Mouse (Mus musculus): Measurements from ENCODE around the gene Bud31. TPM values are rescaled to one million over a fixed set of nuclear protein-coding genes. Genes with fewer than 3 reads are reported as not detected.

The Bud31 gene
- polyA plus RNA-seq, 1 experiment from 2014 or later, result 243 TPM

DNA sequence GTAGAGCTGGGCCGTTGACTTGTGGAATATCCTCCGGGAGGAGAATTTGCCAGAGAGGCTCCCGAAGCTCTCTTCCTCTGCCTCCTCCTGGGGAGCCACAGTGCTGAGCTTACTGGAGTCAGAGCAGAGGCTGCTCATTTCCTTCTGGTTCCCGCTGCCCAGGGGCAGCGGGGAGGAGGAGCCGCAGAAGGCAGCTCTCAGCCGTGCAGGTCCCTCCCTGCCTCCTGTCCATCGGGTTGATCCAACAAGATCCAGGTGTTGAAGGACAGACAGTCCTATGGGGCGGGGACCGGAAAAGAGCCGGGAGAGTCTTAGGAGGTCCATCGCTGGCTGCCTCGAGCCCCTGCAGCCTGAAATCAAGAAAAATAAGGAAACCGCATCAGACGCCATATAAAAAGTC is 25.0 kb downstream of the Bud31 start:
- H3K4me3 ChIP-seq (ENCODE audit: low read depth, low read length), result peak overlapping the region; percentile 14; the same call in 1 of the 2 replicates
- no peak for ATAC-seq (replicated peaks; ENCODE audit: low FRiP score)
- 91% methylated on average over 15 of the region's 15 CpGs for WGBS

DNA sequence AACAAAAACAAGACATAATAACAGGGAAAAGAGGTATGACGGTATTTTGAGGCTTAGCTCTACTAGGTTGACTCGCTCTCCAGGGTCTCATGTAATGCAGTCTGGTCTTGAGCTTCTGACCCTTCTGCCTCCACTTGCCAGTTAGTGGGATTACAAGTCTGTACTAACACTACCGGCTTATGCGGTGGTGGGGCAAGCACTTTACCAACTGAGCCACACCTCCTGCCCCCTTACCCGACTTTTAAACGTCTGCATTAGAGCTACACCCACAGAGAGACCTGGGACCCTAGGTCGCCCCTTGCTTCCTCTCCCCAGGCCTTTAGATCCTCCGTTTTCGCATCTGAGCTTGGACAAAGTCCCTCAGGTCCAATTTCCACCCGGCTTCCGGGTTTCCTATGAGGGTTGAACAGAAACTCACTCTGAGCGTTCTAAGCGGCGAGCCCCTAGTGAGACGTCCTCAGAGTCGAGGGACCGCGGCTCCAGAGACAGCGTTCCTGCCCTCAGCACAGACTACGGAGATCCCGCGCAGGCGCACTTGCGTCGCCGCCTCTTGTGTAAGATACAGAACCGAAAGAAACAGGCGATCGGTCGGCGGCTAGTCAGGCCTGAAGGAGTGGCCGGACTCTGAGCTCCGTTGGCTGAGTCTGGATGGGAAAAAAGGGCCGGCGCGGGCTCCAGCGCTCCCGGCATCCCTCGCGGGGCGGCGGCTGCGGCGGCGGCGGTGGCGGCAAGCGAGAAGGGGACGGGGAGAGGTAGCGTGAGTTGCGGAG is 26.6 kb downstream of the Bud31 start, which contains the start of the genes Ptcd1 and Cpsf4:
Gene Ptcd1 (minus strand): TSS at position 573 of the 770 bp plus-strand sequence.
Gene Cpsf4 (plus strand): TSS at position 678 of the 770 bp plus-strand sequence.
- peak; percentile 95 for ATAC-seq (replicated peaks; ENCODE audit: low FRiP score)
- peak; percentile 98 for DNase-seq (ENCODE audit: low spot score)
- peaks cover 29% of the 10 kb centered on the region; the same call in 1 of the 2 replicates for H3K36me3 ChIP-seq (ENCODE audit: control insufficient read depth, insufficient read depth, low read length)
- H3K4me2 ChIP-seq, result peak within 1 kb of the TSS; percentile 88
- H3K4me3 ChIP-seq (ENCODE audit: low read depth, low read length), result peak within 1 kb of the TSS; percentile 99
- peak within 1 kb of the TSS; percentile 88 for H3K27ac ChIP-seq (ENCODE audit: low read depth, low read length)
- no peaks in the 10 kb centered on the region for H3K9me3 ChIP-seq (ENCODE audit: control insufficient read depth, low read length)
- H3K27me3 ChIP-seq (replicated peaks; ENCODE audit: control insufficient read depth, insufficient read depth, low read length), result no peaks in the 10 kb centered on the region
- peaks cover 13% of the 10 kb centered on the region for H3K4me1 ChIP-seq (replicated peaks; ENCODE audit: control insufficient read depth, insufficient read depth, low read length)
- WGBS, result 1% methylated on average over 51 of the region's 51 CpGs
- H3K9ac ChIP-seq (ENCODE audit: low read depth, low read length), result peak within 1 kb of the TSS; percentile 99

More for the DNA sequence above, 25.0 kb downstream of the Bud31 start:
- no peaks in the 10 kb centered on the region for H3K9me3 ChIP-seq (ENCODE audit: control insufficient read depth, low read length)
- no peaks in the 10 kb centered on the region for H3K27me3 ChIP-seq (replicated peaks; ENCODE audit: control insufficient read depth, insufficient read depth, low read length)
- H3K4me1 ChIP-seq (replicated peaks; ENCODE audit: control insufficient read depth, insufficient read depth, low read length), result peaks cover 13% of the 10 kb centered on the region
- no peak overlapping the region for H3K27ac ChIP-seq (ENCODE audit: low read depth, low read length)
- peak overlapping the region; percentile 88; the same call in 1 of the 2 replicates for H3K4me2 ChIP-seq
- H3K9ac ChIP-seq (ENCODE audit: low read depth, low read length), result no peak overlapping the region
- no peak for DNase-seq (ENCODE audit: low spot score)
- peaks cover 25% of the 10 kb centered on the region for H3K36me3 ChIP-seq (ENCODE audit: control insufficient read depth, insufficient read depth, low read length)

DNA sequence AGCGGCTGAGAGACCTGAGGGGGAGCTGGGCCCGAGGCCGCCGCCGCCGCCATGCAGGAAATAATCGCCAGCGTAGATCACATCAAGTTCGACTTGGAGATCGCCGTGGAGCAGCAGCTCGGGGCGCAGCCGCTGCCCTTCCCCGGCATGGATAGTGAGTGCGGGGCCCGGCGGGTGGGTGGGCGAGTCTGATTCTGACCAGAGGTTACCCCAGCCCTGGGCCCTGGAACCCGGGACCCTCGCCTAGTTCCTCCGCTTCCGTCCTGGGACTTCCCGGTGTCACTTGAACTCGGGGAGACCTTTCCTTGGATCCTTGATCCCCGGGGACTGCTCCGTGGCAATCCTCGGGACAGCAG is 27.1 kb downstream of the Bud31 start:
- no peaks in the 10 kb centered on the region for H3K9me3 ChIP-seq (ENCODE audit: control insufficient read depth, low read length)
- DNase-seq (ENCODE audit: low spot score) (no peak), ATAC-seq (replicated peaks; ENCODE audit: low FRiP score) (peak; percentile 30; the same call in 1 of the 2 replicates)
- H3K4me3 ChIP-seq (ENCODE audit: low read depth, low read length), result peak overlapping the region; percentile 99
- H3K27me3 ChIP-seq (replicated peaks; ENCODE audit: control insufficient read depth, insufficient read depth, low read length), result no peaks in the 10 kb centered on the region
- WGBS, result under 1% methylated on average over 26 of the region's 28 CpGs
- H3K4me1 ChIP-seq (replicated peaks; ENCODE audit: control insufficient read depth, insufficient read depth, low read length), result peaks cover 13% of the 10 kb centered on the region
- H3K27ac ChIP-seq (ENCODE audit: low read depth, low read length), result peak overlapping the region; percentile 88
- H3K4me2 ChIP-seq, result peak overlapping the region; percentile 75
- H3K36me3 ChIP-seq (ENCODE audit: control insufficient read depth, insufficient read depth, low read length), result peaks cover 34% of the 10 kb centered on the region; the same call in 1 of the 2 replicates
- H3K9ac ChIP-seq (ENCODE audit: low read depth, low read length), result peak overlapping the region; percentile 99

DNA sequence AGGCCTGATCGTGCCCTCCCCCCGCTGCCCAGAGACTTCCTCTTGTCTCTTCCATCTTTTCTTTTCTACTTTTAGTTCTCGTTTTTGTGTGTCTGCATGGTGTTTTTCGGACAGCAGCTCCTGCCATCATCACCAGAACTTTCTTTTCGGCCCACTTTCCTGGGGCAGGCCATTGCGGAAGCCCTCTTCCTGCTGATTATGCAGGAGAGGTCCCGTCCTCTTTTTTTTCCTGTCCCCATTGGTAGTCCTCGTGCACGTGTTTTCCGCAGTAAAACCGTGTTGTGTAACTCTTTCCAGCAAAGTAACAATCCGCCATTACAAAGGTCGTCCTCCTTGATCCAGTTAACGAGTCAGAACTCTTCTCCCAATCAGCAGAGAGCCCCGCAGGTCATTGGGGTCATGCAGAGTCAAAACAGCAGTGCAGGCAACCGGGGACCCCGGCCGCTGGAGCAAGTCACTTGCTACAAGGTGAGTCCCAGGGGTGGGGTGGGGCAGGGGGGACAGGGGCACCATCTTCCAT is 38.4 kb downstream of the Bud31 start:
- Histone ChIP-seq H3K4me3 (ENCODE audit: low read depth, low read length) (no peak overlapping the region), H3K4me1 (replicated peaks; ENCODE audit: control insufficient read depth, insufficient read depth, low read length) (no peaks in the 10 kb centered on the region), H3K27ac (ENCODE audit: low read depth, low read length) (0 out of 2 replicates have a peak overlapping the region, but pooled peaks have one; percentile 9), H3K9ac (ENCODE audit: low read depth, low read length) (no peak overlapping the region), H3K9me3 (ENCODE audit: control insufficient read depth, low read length) (no peaks in the 10 kb centered on the region), H3K4me2 (no peak overlapping the region), H3K27me3 (replicated peaks; ENCODE audit: control insufficient read depth, insufficient read depth, low read length) (no peaks in the 10 kb centered on the region), H3K36me3 (ENCODE audit: control insufficient read depth, insufficient read depth, low read length) (peaks cover 75% of the 10 kb centered on the region)
- WGBS, result 78% methylated on average over 18 of the region's 18 CpGs
- no peak; the same call in 1 of the 2 replicates for ATAC-seq (replicated peaks; ENCODE audit: low FRiP score)
- no peak for DNase-seq (ENCODE audit: low spot score)

DNA sequence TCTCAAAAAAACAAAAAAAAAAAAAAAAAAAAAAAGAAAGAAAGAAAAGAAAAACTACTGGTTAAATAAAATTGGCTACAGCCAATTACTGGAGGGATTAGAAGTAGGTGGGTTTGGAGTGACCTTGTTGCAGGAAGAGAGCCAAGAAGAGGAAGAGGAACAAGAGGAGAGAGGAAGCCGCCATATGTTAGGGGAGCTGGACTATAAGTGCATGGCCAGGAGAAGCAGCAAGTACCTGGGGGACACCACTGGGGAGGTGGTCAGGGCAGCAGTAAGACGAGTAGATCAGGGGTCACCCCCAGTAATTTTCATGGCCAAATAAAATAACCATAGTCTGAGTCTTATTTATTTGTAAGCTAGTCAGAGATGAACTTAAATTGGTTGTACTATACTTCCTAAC is 45.1 kb downstream of the Bud31 start:
- Histone ChIP-seq H3K4me3 (ENCODE audit: low read depth, low read length) (no peak overlapping the region), H3K27me3 (replicated peaks; ENCODE audit: control insufficient read depth, insufficient read depth, low read length) (no peaks in the 10 kb centered on the region), H3K27ac (ENCODE audit: low read depth, low read length) (no peak overlapping the region), H3K36me3 (ENCODE audit: control insufficient read depth, insufficient read depth, low read length) (peaks cover 57% of the 10 kb centered on the region), H3K9me3 (ENCODE audit: control insufficient read depth, low read length) (no peaks in the 10 kb centered on the region), H3K4me2 (no peak overlapping the region), H3K9ac (ENCODE audit: low read depth, low read length) (no peak overlapping the region), H3K4me1 (replicated peaks; ENCODE audit: control insufficient read depth, insufficient read depth, low read length) (peaks cover 15% of the 10 kb centered on the region)
- DNase-seq (ENCODE audit: low spot score) (no peak), ATAC-seq (replicated peaks; ENCODE audit: low FRiP score) (no peak)
- 80% methylated on average over 2 of the region's 2 CpGs for WGBS

DNA sequence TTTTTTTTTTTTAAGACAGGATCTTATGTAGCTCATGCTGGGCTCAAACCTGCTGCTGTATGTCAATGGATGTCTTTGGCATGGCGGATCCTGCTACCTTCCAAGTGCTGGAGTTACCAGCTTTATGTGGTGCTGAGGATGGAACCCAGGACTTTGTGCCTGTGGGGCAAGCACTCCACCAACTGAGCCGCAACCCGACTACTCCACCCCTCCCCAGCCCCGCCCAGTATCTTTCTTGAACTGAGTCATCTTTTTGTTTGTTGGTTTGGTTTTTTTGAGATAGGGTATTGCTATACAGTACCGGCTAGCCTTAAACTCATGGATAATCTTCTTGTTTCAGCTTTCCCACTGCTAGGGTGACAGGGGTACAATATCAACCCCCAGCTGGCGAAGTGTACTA is 49.3 kb downstream of the Bud31 start:
- ATAC-seq (replicated peaks; ENCODE audit: low FRiP score), result peak; percentile 46

DNA sequence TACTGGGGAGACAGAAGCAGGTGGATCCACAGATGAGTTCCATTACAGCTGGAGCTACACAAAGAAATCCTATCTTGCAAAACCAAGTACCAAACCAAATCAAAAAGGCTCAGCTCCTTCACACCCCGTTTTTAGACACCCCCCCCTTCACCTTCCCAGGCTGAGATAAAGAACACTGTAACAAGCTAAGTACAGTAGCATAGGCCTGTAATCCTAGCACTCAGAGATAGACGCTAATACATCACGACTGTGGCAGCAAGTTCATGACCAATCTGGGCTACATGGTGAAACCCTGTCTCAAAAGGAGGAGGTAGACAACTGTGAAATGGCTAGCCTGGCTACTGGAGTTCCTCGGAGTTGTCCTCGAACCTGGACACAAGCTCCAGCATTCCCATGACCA is 50.2 kb downstream of the Bud31 start:
- peaks cover 27% of the 10 kb centered on the region; the same call in 1 of the 2 replicates for H3K36me3 ChIP-seq (ENCODE audit: control insufficient read depth, insufficient read depth, low read length)
- H3K4me2 ChIP-seq, result peak overlapping the region; percentile 97
- H3K27ac ChIP-seq (ENCODE audit: low read depth, low read length), result no peak overlapping the region
- no peaks in the 10 kb centered on the region for H3K27me3 ChIP-seq (replicated peaks; ENCODE audit: control insufficient read depth, insufficient read depth, low read length)
- ATAC-seq (replicated peaks; ENCODE audit: low FRiP score) (peak; percentile 42), DNase-seq (ENCODE audit: low spot score) (no peak)
- H3K4me1 ChIP-seq (replicated peaks; ENCODE audit: control insufficient read depth, insufficient read depth, low read length), result peaks cover 19% of the 10 kb centered on the region
- H3K9me3 ChIP-seq (ENCODE audit: control insufficient read depth, low read length), result no peaks in the 10 kb centered on the region
- peak overlapping the region; percentile 78 for H3K9ac ChIP-seq (ENCODE audit: low read depth, low read length)
- 26% methylated on average over 5 of the region's 5 CpGs for whole genome bisulfite sequencing
- H3K4me3 ChIP-seq (ENCODE audit: low read depth, low read length), result peak overlapping the region; percentile 78

More for the DNA sequence above, 49.3 kb downstream of the Bud31 start:
- DNase-seq (ENCODE audit: low spot score), result no peak
- H3K4me2 ChIP-seq, result peak overlapping the region; percentile 97
- peak overlapping the region; percentile 40; the same call in 1 of the 2 replicates for H3K27ac ChIP-seq (ENCODE audit: low read depth, low read length)
- H3K36me3 ChIP-seq (ENCODE audit: control insufficient read depth, insufficient read depth, low read length), result peaks cover 29% of the 10 kb centered on the region
- H3K4me1 ChIP-seq (replicated peaks; ENCODE audit: control insufficient read depth, insufficient read depth, low read length), result peaks cover 19% of the 10 kb centered on the region
- H3K9ac ChIP-seq (ENCODE audit: low read depth, low read length), result no peak overlapping the region
- no peaks in the 10 kb centered on the region for H3K27me3 ChIP-seq (replicated peaks; ENCODE audit: control insufficient read depth, insufficient read depth, low read length)
- peak overlapping the region; percentile 78 for H3K4me3 ChIP-seq (ENCODE audit: low read depth, low read length)
- WGBS, result 65% methylated on average over 6 of the region's 6 CpGs
- no peaks in the 10 kb centered on the region for H3K9me3 ChIP-seq (ENCODE audit: control insufficient read depth, low read length)

DNA sequence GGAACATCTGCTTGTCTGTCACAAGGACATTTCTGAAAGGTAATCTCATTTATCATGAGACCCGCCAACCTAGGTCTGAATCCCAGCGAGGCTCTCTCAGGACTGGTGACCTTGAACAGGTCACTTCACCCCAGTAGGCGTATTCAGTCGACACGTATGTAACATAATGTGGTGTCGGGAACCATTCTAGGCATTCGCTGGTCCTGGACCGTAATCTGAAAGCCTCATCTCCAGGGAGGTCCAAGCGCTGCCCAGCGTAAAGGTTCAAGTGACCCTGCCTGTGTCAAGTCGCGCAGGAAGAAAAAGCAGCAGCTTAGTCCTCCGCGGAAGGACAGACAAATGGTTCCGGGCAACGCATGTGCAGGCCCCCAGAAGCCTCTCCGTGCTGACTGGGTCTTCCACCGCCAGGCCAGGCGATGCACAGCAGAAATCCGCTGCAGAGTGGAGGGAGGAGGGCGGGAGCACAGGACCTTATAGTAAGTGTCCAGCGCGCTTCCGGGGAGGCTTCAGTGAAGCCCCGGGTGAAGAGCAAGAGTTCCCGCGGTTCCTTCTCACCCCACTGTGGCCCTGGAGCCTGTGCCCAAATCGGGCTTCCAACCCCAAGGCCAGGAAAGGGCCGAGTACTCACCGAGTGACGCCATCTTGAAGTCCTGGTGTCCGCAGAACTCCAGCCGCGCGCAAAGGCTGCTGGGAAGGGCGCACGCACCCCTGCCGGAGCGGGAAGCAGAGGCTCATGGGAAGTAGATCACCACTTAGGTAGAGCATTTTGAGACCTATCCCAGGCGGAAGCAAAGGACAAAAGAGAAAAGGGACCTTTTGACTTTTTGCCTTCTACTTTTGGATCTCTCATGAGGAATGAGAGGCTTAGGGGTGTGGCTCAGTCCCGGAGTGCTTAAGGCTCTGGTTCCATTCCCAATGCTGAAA is 51.0 kb downstream of the Bud31 start:
- DNase-seq (ENCODE audit: low spot score), result peak; percentile 86
- Histone ChIP-seq H3K9ac (ENCODE audit: low read depth, low read length) (peak overlapping the region; percentile 78), H3K9me3 (ENCODE audit: control insufficient read depth, low read length) (no peaks in the 10 kb centered on the region), H3K4me2 (peak overlapping the region; percentile 97), H3K4me1 (replicated peaks; ENCODE audit: control insufficient read depth, insufficient read depth, low read length) (peaks cover 19% of the 10 kb centered on the region), H3K36me3 (ENCODE audit: control insufficient read depth, insufficient read depth, low read length) (peaks cover 20% of the 10 kb centered on the region; the same call in 1 of the 2 replicates), H3K4me3 (ENCODE audit: low read depth, low read length) (peak overlapping the region; percentile 78), H3K27me3 (replicated peaks; ENCODE audit: control insufficient read depth, insufficient read depth, low read length) (no peaks in the 10 kb centered on the region), H3K27ac (ENCODE audit: low read depth, low read length) (peak overlapping the region; percentile 57)
- 1% methylated on average over 41 of the region's 41 CpGs for WGBS
- ATAC-seq (replicated peaks; ENCODE audit: low FRiP score), result peak; percentile 84
